Mouse (Mus musculus) testis, adult 2 months (tissue): ENCODE measurements around the gene Auh.

ENCODE experiments used
- CTCF ChIP-seq: fragments of 200-500 bp; IDR thresholded peaks from 2 replicates; pipeline ENCODE4 v1.5.1; 2012; ENCODE audit warnings: low read depth, mild to moderate bottlenecking, inconsistent platforms, low read length, moderate library complexity; ENCODE audit not compliant: control insufficient read depth, insufficient read depth, insufficient replicate concordance
- POLR2A ChIP-seq: fragments of 200-500 bp; IDR thresholded peaks from 2 replicates; pipeline ENCODE4 v1.6.1; 2012; ENCODE audit warnings: low read depth, mild to moderate bottlenecking, inconsistent platforms, low read length, moderate library complexity; ENCODE audit not compliant: control insufficient read depth

- TF ChIP-seq POLR2A (no peak), CTCF (no peak)
Measured at GRCm38 (mm10) chr13:52847071-52847470, 82.4 kb downstream of the Auh start.
